Mouse (Mus musculus): ENCODE data around the gene Slc35e4. TPM values are rescaled to one million over a fixed set of nuclear protein-coding genes. Genes with fewer than 3 reads are reported as not detected.
A peak's percentile ranks its signal among the peaks of the same experiment; 100 is the strongest.

The Slc35e4 gene
- polyA plus RNA-seq, 1 experiment: 3.4 TPM

DNA sequence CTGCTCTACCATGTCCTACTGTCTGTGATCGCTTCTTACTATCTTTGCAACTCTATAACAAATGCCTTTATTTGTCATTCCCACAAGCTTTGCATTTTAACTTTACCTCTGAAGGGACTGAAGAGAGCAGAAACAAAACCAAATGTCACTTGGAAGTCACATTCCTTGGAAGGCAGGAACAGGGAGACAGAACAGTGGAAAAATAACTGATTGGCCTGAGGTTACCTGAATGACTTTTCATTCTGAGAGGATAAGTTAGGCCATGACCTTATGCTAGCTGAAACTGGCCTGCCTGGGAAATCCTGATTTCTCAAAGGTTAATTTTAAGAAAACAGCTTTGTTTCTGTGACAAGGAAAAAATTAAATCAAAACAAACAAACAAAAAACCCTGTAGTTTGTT lies 18.5 kb downstream of the Slc35e4 start:
- Histone ChIP-seq H3K4me3 (ENCODE audit: extremely low read depth, insufficient read depth, insufficient read length) (no peak overlapping the region), H3K4me1 (ENCODE audit: control insufficient read depth, insufficient read depth, insufficient read length) (peaks cover 2% of the 10 kb centered on the region; the same call in 1 of the 2 replicates), H3K27ac (ENCODE audit: insufficient read depth, low read length) (no peak overlapping the region), H3K27me3 (ENCODE audit: control insufficient read depth, insufficient read depth, low read length) (no peaks in the 10 kb centered on the region), H3K36me3 (ENCODE audit: control insufficient read depth, insufficient read depth, low read length) (no peaks in the 10 kb centered on the region)
- TF ChIP-seq CTCF (IDR thresholded peaks at IDR 0.05; ENCODE audit: extremely low read depth, insufficient read depth, insufficient read length, insufficient replicate concordance) (no peak), POLR2A (IDR thresholded peaks at IDR 0.05; ENCODE audit: low read depth, low read length) (no peak)
- DNase-seq (ENCODE audit: low read depth in 1 of 2, low spot score in 2 of 2): no peak
- WGBS: 94% methylated on average over 1 of the region's 1 CpGs

DNA sequence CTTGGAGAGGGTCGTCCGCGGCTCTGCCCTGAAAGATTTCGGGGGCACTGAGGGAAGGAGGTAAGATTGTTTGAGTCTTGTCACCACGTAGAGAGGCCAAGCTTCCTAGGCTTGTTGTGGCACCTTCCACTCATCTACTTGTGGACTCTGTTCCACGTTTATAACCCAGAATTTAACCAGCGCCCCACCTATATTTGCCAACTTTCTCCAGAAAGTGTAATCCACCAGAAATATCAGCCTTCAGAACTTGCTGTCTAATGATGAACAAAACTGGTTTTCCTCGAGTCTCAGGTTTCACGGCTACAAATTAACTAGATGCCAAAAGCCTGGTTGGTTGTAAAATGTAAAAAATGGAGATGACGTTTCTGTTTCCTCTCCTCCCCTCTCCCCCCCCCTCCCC lies 19.0 kb downstream of the Slc35e4 start:
- Histone ChIP-seq H3K36me3 (ENCODE audit: control insufficient read depth, insufficient read depth, low read length) (no peaks in the 10 kb centered on the region), H3K27me3 (ENCODE audit: control insufficient read depth, insufficient read depth, low read length) (no peaks in the 10 kb centered on the region), H3K4me1 (ENCODE audit: control insufficient read depth, insufficient read depth, insufficient read length) (peaks cover 2% of the 10 kb centered on the region; the same call in 1 of the 2 replicates), H3K27ac (ENCODE audit: insufficient read depth, low read length) (no peak overlapping the region), H3K4me3 (ENCODE audit: extremely low read depth, insufficient read depth, insufficient read length) (peak overlapping the region; percentile 53; the same call in 1 of the 2 replicates)
- peak in 1 of 2 experiments; percentile 11 for DNase-seq (ENCODE audit: low read depth in 1 of 2, low spot score in 2 of 2)
- no peak for TF ChIP-seq CTCF (IDR thresholded peaks at IDR 0.05; ENCODE audit: extremely low read depth, insufficient read depth, insufficient read length, insufficient replicate concordance)
- TF ChIP-seq POLR2A (IDR thresholded peaks at IDR 0.05; ENCODE audit: low read depth, low read length): no peak
- 4% methylated on average over 10 of the region's 10 CpGs for WGBS

DNA sequence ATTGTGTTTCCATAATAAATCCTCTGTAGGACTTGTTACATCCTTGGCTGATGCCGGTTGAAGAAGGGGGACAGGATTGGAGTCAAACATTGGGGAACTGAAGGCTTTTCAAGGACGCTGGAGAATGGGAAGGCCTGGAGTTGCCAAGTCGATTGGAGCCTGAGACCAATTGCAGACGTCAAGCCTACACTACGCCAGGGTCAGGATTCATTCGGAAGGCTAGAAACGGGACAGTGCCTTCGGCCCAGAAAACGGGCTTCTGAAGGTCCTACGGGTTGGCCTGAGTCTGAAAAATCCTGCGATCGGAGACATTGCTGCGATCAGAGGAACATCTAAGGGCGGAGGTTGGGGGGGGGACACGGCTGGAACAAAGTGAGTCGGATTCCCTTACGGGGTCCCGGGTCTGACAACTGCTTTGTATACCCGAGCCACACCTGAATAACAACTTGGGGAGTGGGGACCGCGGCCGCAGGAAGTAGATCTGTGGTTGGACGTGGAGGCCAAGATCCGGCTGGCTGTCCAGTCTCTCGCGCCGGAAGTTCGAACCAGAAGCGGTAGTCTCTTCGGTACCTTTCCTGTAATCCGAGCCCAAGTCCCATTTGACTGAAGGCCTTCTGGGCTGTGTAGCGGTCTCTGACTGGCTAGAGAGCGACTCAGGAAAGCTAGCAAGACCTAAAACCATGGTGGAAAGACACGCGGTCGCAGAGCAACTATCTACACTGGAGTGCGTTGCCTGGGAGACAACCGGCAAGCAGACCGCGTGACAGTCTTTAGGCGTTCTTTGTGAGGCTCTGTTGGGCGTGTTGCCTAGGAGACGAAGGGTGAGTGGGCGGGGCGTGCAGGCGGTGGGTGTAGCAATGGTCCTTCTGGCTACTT lies 19.8 kb downstream of the Slc35e4 start, which contains the start of the genes 4921536K21Rik and Dusp18:
Gene 4921536K21Rik (minus strand): TSS at position 693 of the 876 bp plus-strand sequence.
Gene Dusp18 (plus strand): TSS at position 835 of the 876 bp plus-strand sequence.
- no peak within 1 kb of the TSS for H3K27ac ChIP-seq (ENCODE audit: insufficient read depth, low read length)
- H3K27me3 ChIP-seq (ENCODE audit: control insufficient read depth, insufficient read depth, low read length): no peaks in the 10 kb centered on the region

DNA sequence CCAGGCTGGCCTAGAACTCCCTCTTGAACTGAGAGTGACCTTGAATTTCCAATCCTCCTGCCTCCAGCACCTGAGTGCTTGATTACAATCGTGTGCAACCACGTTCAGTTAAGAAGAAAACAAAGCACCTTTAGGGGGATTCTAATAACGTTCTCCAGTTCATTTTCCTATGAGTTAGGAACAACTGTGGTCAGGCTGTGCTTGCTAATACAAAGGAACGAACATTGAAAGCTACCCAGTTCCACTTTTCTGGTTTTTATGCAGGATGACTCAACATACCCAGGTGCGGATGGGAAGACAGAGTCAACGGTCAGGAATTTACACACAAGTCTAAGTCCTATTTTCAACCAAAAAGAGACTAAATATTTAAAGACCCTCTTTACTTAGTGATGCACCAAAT lies 20.5 kb downstream of the Slc35e4 start:
- no peak for DNase-seq (ENCODE audit: low read depth in 1 of 2, low spot score in 2 of 2)
- 83% methylated on average over 6 of the region's 6 CpGs for WGBS
- TF ChIP-seq CTCF (IDR thresholded peaks at IDR 0.05; ENCODE audit: extremely low read depth, insufficient read depth, insufficient read length, insufficient replicate concordance) (no peak), POLR2A (IDR thresholded peaks at IDR 0.05; ENCODE audit: low read depth, low read length) (no peak)
- Histone ChIP-seq H3K4me1 (ENCODE audit: control insufficient read depth, insufficient read depth, insufficient read length) (peaks cover 2% of the 10 kb centered on the region; the same call in 1 of the 2 replicates), H3K36me3 (ENCODE audit: control insufficient read depth, insufficient read depth, low read length) (no peaks in the 10 kb centered on the region), H3K27ac (ENCODE audit: insufficient read depth, low read length) (no peak overlapping the region), H3K27me3 (ENCODE audit: control insufficient read depth, insufficient read depth, low read length) (no peaks in the 10 kb centered on the region), H3K4me3 (ENCODE audit: extremely low read depth, insufficient read depth, insufficient read length) (no peak overlapping the region)

More for the DNA sequence above, 19.8 kb downstream of the Slc35e4 start, which contains the start of the genes 4921536K21Rik and Dusp18:
- Histone ChIP-seq H3K4me1 (ENCODE audit: control insufficient read depth, insufficient read depth, insufficient read length) (peaks cover 2% of the 10 kb centered on the region; the same call in 1 of the 2 replicates), H3K4me3 (ENCODE audit: extremely low read depth, insufficient read depth, insufficient read length) (peak within 1 kb of the TSS; percentile 53), H3K36me3 (ENCODE audit: control insufficient read depth, insufficient read depth, low read length) (no peaks in the 10 kb centered on the region)
- peak; percentile 80 to 87 for DNase-seq (ENCODE audit: low read depth in 1 of 2, low spot score in 2 of 2)
- WGBS: 18% methylated on average over 46 of the region's 46 CpGs
- no peak for TF ChIP-seq POLR2A (IDR thresholded peaks at IDR 0.05; ENCODE audit: low read depth, low read length)
- TF ChIP-seq CTCF (IDR thresholded peaks at IDR 0.05; ENCODE audit: extremely low read depth, insufficient read depth, insufficient read length, insufficient replicate concordance): no peak

DNA sequence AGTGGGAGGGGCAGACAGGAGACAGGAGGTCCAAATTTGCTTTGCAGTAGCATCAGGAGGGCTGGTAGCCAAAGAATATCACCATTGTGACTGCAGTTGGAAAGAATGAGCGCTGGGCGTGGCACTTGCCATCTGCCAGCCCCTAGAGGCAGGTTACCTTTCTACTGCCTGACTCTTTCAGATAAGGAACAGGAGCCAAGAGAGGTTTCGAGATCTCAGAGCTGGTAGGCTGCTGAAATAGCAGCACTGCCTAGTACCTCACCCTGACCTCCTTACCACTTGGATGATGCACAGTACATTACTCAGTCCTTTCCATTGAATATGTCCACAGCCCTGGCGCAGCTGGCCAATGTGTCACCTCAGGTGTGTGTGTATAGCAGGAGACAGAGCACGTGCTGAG lies 27.1 kb downstream of the Slc35e4 start:
- H3K27ac ChIP-seq (ENCODE audit: insufficient read depth, low read length): no peak overlapping the region

DNA sequence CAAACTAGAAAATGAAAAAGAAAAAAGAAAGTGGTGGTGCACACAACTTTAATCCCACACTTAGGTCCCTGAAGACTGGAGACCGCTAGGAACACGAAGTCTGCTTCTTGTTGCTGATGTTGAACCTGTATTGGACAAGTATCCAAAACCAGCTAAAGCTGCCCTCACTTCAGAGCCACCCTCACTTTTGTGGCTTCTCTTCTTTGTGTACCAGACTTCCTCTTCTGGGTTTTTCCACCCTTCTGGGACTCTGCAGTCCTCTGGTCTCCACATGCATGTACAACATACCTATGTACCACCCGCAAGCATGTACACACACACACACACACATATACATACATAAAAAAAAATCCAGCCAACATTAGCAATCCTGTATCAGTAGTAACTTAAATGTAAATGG lies 30.8 kb downstream of the Slc35e4 start:
- H3K27ac ChIP-seq (ENCODE audit: insufficient read depth, low read length): no peak overlapping the region
- H3K36me3 ChIP-seq (ENCODE audit: control insufficient read depth, insufficient read depth, low read length): no peaks in the 10 kb centered on the region
- no peak for TF ChIP-seq POLR2A (IDR thresholded peaks at IDR 0.05; ENCODE audit: low read depth, low read length)
- TF ChIP-seq CTCF (IDR thresholded peaks at IDR 0.05; ENCODE audit: extremely low read depth, insufficient read depth, insufficient read length, insufficient replicate concordance): no peak
- no peaks in the 10 kb centered on the region for H3K27me3 ChIP-seq (ENCODE audit: control insufficient read depth, insufficient read depth, low read length)
- no peaks in the 10 kb centered on the region for H3K4me1 ChIP-seq (ENCODE audit: control insufficient read depth, insufficient read depth, insufficient read length)
- DNase-seq (ENCODE audit: low read depth in 1 of 2, low spot score in 2 of 2): no peak
- H3K4me3 ChIP-seq (ENCODE audit: extremely low read depth, insufficient read depth, insufficient read length): no peak overlapping the region
- WGBS: 34% methylated on average over 3 of the region's 3 CpGs

More for the DNA sequence above, 27.1 kb downstream of the Slc35e4 start:
- Histone ChIP-seq H3K27me3 (ENCODE audit: control insufficient read depth, insufficient read depth, low read length) (no peaks in the 10 kb centered on the region), H3K36me3 (ENCODE audit: control insufficient read depth, insufficient read depth, low read length) (no peaks in the 10 kb centered on the region), H3K4me1 (ENCODE audit: control insufficient read depth, insufficient read depth, insufficient read length) (no peaks in the 10 kb centered on the region), H3K4me3 (ENCODE audit: extremely low read depth, insufficient read depth, insufficient read length) (no peak overlapping the region)
- no peak for DNase-seq (ENCODE audit: low read depth in 1 of 2, low spot score in 2 of 2)
- WGBS: 86% methylated on average over 5 of the region's 5 CpGs
- TF ChIP-seq CTCF (IDR thresholded peaks at IDR 0.05; ENCODE audit: extremely low read depth, insufficient read depth, insufficient read length, insufficient replicate concordance) (no peak), POLR2A (IDR thresholded peaks at IDR 0.05; ENCODE audit: low read depth, low read length) (no peak)

Measured in spleen, adult 2 months (tissue).